Mouse (Mus musculus): Measurements from ENCODE around the gene Fbxw21. TPM values are rescaled to one million over a fixed set of nuclear protein-coding genes. Genes with fewer than 3 reads are reported as not detected.

Gene Fbxw21
- total RNA-seq, 1 experiment: not detected

DNA sequence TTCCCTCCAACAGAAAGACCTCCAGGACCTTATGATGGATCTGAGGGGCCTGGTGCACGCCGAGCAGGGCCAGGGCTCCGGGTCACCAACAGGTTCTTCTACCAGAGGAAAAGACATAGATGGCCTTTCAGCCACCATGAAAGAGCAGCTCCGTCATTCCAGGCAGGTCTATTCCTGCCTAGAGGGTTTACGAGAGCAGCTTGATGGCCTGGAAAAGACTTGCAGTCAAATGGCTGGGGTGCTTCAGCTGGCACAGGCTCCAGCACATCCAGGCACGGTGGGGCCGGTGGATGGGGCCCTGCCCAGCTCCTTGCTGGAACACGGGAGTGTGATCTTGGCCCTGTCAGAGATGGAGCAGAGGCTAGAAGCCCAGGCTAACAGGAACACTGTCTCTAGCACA lies 70.0 kb downstream of the Fbxw21 start:
- no peaks in the 10 kb centered on the region; the same call in 1 of the 2 replicates for H3K36me3 ChIP-seq (ENCODE audit: control insufficient read depth, insufficient read depth, low read length, poor library complexity, severe bottlenecking)
- H3K4me3 ChIP-seq (ENCODE audit: insufficient read depth in 1 of 2, low read depth in 1 of 2, low read length in 2 of 2, poor library complexity in 1 of 2, severe bottlenecking in 1 of 2): no peak overlapping the region
- TF ChIP-seq ZC3H11A (IDR thresholded peaks at IDR 0.05; ENCODE audit: borderline replicate concordance, low read depth, low read length): no peak
- no peak for TF ChIP-seq MAFK (IDR thresholded peaks at IDR 0.05; ENCODE audit: insufficient read depth, low read depth, low read length)
- no peak for TF ChIP-seq ZNF384 (IDR thresholded peaks at IDR 0.05; ENCODE audit: low read depth, low read length)
- no peak for TF ChIP-seq HCFC1 (IDR thresholded peaks at IDR 0.05; ENCODE audit: borderline replicate concordance, insufficient read depth, low read length)
- peaks cover 3 to 18% of the 10 kb centered on the region in 2 experiments; a peak in 1 of 4 replicates for H3K4me1 ChIP-seq (ENCODE audit: control insufficient read depth in 2 of 2, insufficient read depth in 2 of 2, low read length in 2 of 2, poor library complexity in 1 of 2)
- in situ Hi-C loops (cut with MboI; ENCODE audit: low sequenced_read_pairs in 2 of 2, unreplicated experiment in 2 of 2): no loop called here
- DNase-seq (ENCODE audit: low read depth, low spot score): no peak
- no peaks in the 10 kb centered on the region for H3K9me3 ChIP-seq (ENCODE audit: control insufficient read depth, insufficient read depth, low read depth, low read length)
- no peak overlapping the region for H3K9ac ChIP-seq (ENCODE audit: insufficient read depth, low read depth, low read length, poor library complexity, severe bottlenecking)
- no peak overlapping the region for H3K27ac ChIP-seq (ENCODE audit: insufficient read depth, low read depth, low read length, poor library complexity, severe bottlenecking)

- TF ChIP-seq CHD2 (IDR thresholded peaks at IDR 0.05; ENCODE audit: low read depth, low read length): no peak
- no peak for TF ChIP-seq ZNF384 (IDR thresholded peaks at IDR 0.05; ENCODE audit: low read depth, low read length)
- TF ChIP-seq ZC3H11A (IDR thresholded peaks at IDR 0.05; ENCODE audit: borderline replicate concordance, low read depth, low read length): no peak
- no peak for TF ChIP-seq HCFC1 (IDR thresholded peaks at IDR 0.05; ENCODE audit: borderline replicate concordance, insufficient read depth, low read length)
- TF ChIP-seq MAFK (IDR thresholded peaks at IDR 0.05; ENCODE audit: insufficient read depth, low read depth, low read length): no peak
- Histone ChIP-seq H3K4me3 (ENCODE audit: insufficient read depth in 1 of 2, low read depth in 1 of 2, low read length in 2 of 2, poor library complexity in 1 of 2, severe bottlenecking in 1 of 2) (no peak overlapping the region), H3K36me3 (ENCODE audit: control insufficient read depth, insufficient read depth, low read length, poor library complexity, severe bottlenecking) (no peaks in the 10 kb centered on the region; the same call in 1 of the 2 replicates), H3K4me1 (ENCODE audit: control insufficient read depth in 2 of 2, insufficient read depth in 2 of 2, low read length in 2 of 2, poor library complexity in 1 of 2) (peaks cover 3 to 21% of the 10 kb centered on the region in 2 experiments; a peak in 1 of 4 replicates), H3K27ac (ENCODE audit: insufficient read depth, low read depth, low read length, poor library complexity, severe bottlenecking) (no peak overlapping the region), H3K9me3 (ENCODE audit: control insufficient read depth, insufficient read depth, low read depth, low read length) (no peaks in the 10 kb centered on the region), H3K9ac (ENCODE audit: insufficient read depth, low read depth, low read length, poor library complexity, severe bottlenecking) (no peak overlapping the region)
- in situ Hi-C loops (cut with MboI; ENCODE audit: low sequenced_read_pairs in 2 of 2, unreplicated experiment in 2 of 2): no loop called here
- no peak for DNase-seq (ENCODE audit: low read depth, low spot score)
Measured at GRCm38 (mm10) chr9:109090446-109090845, 71.4 kb downstream of the Fbxw21 start.

Other genes with a start within 250 kb of the Fbxw21 start
- 0.22 and 0.53 TPM in 2 replicates for gene Tmem89, start 247.4 kb downstream of the Fbxw21 start, total RNA-seq (2012; rRNA removed)
- 354 and 426 TPM in 2 replicates for gene Uqcrc1, start 225.4 kb downstream of the Fbxw21 start, total RNA-seq (2012; rRNA removed)
- 15.1 and 25.5 TPM in 2 replicates for gene Col7a1, start 208.5 kb downstream of the Fbxw21 start, total RNA-seq (2012; rRNA removed)
- 0.36 TPM in 1 of 2 replicates, not detected in the other for gene Ucn2, start 176.0 kb downstream of the Fbxw21 start, total RNA-seq (2012; rRNA removed)
- gene Pfkfb4, start 170.3 kb downstream of the Fbxw21 start, total RNA-seq (2012; rRNA removed): 4.4 and 5.0 TPM in 2 replicates
- gene Shisa5, start 123.5 kb downstream of the Fbxw21 start, total RNA-seq (2012; rRNA removed): 44.0 and 49.0 TPM in 2 replicates
- 6.2 and 7.4 TPM in 2 replicates for gene Trex1, start 102.3 kb downstream of the Fbxw21 start, total RNA-seq (2012; rRNA removed)
- gene Atrip, start 87.9 kb downstream of the Fbxw21 start, total RNA-seq (2012; rRNA removed): 17.1 and 21.7 TPM in 2 replicates
- 7.7 and 11.8 TPM in 2 replicates for gene Ccdc51, start 79.5 kb downstream of the Fbxw21 start, total RNA-seq (2012; rRNA removed)
- gene Tma7, start 79.5 kb downstream of the Fbxw21 start, total RNA-seq (2012; rRNA removed): 266 and 347 TPM in 2 replicates
- 17.8 and 35.0 TPM in 2 replicates for gene Plxnb1, start 66.7 kb downstream of the Fbxw21 start, total RNA-seq (2012; rRNA removed)
- not detected in 2 replicates for gene Fbxw13, start 33.9 kb upstream of the Fbxw21 start, total RNA-seq (2012; rRNA removed)
- not detected in 2 replicates for gene Fbxw20, start 72.7 kb upstream of the Fbxw21 start, total RNA-seq (2012; rRNA removed)
- gene Fbxw14, start 125.6 kb upstream of the Fbxw21 start, total RNA-seq (2012; rRNA removed): not detected in 2 replicates
- gene Fbxw28, start 177.6 kb upstream of the Fbxw21 start, total RNA-seq (2012; rRNA removed): not detected in 2 replicates
- not detected in 2 replicates for gene Fbxw22, start 242.3 kb upstream of the Fbxw21 start, total RNA-seq (2012; rRNA removed)

Measured in ES-E14 (cell line).